Mouse (Mus musculus): ENCODE data around the gene Becn1. TPM values are rescaled to one million over a fixed set of nuclear protein-coding genes. Genes with fewer than 3 reads are reported as not detected.

The Becn1 gene
- polyA plus RNA-seq, 1 experiment: 103 TPM

DNA sequence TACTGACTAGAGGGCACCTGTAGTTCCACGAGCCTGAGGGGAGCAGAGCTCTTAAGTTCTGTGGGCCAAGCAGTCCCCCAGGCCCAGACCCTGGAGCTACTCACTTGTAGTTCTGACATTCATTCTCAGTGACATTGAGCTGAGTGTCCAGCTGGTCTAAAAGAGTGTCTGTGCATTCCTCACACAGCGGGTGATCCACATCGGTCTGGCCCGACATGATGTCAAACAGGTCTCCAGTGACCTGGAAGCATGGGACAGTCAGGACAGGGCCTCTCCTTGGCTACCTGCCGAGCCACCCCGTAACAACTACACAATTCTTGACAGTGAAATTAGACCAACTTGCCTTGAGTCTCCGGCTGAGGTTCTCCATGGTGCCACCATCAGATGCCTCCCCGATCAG, 6.9 kb downstream of the Becn1 start:
- H3K27me3 ChIP-seq (ENCODE audit: control insufficient read depth, insufficient read depth, insufficient read length): no peaks in the 10 kb centered on the region
- no peak for TF ChIP-seq MAX (IDR thresholded peaks at IDR 0.05)
- TF ChIP-seq FOSL1 (IDR thresholded peaks at IDR 0.05; ENCODE audit: insufficient read depth, low read length, poor library complexity, severe bottlenecking): no peak
- TF ChIP-seq MYOG (IDR thresholded peaks at IDR 0.05; ENCODE audit: control insufficient read depth, extremely low read depth, insufficient read length): no peak
- no peak for TF ChIP-seq USF1 (IDR thresholded peaks at IDR 0.05; ENCODE audit: low read depth)
- TF ChIP-seq CEBPB (IDR thresholded peaks at IDR 0.05; ENCODE audit: low read depth): no peak
- TF ChIP-seq MYOD1 (IDR thresholded peaks at IDR 0.05; ENCODE audit: control insufficient read depth, insufficient read length, low read depth): no peak
- no peak for TF ChIP-seq CTCF (IDR thresholded peaks at IDR 0.05; ENCODE audit: control insufficient read depth, insufficient read depth, insufficient read length)
- peaks cover 55% of the 10 kb centered on the region for H3K79me2 ChIP-seq (ENCODE audit: control insufficient read depth, insufficient read depth)
- peaks cover 26% of the 10 kb centered on the region for H3K79me3 ChIP-seq (ENCODE audit: low read depth)
- H3K36me3 ChIP-seq (ENCODE audit: control insufficient read depth, insufficient read depth): peaks cover 74% of the 10 kb centered on the region
- no peak overlapping the region for H3K4me3 ChIP-seq (ENCODE audit: insufficient read depth, poor library complexity, severe bottlenecking)
- no peak overlapping the region for H3ac ChIP-seq (ENCODE audit: control insufficient read depth, insufficient read length, low read depth)

GRCm38 (mm10) chr11:101291231-101291630, 10.9 kb downstream of the Becn1 start:
- H3K27me3 ChIP-seq (ENCODE audit: control insufficient read depth, insufficient read depth, insufficient read length): no peaks in the 10 kb centered on the region
- no peaks in the 10 kb centered on the region for H3K79me3 ChIP-seq (ENCODE audit: low read depth)
- H3K79me2 ChIP-seq (ENCODE audit: control insufficient read depth, insufficient read depth): peaks cover 16% of the 10 kb centered on the region
- no peak overlapping the region for H3K4me3 ChIP-seq (ENCODE audit: insufficient read depth, poor library complexity, severe bottlenecking)
- TF ChIP-seq MYOG (IDR thresholded peaks at IDR 0.05; ENCODE audit: control insufficient read depth, extremely low read depth, insufficient read length) (no peak), CTCF (IDR thresholded peaks at IDR 0.05; ENCODE audit: control insufficient read depth, insufficient read depth, insufficient read length) (no peak), USF1 (IDR thresholded peaks at IDR 0.05; ENCODE audit: low read depth) (no peak), CEBPB (IDR thresholded peaks at IDR 0.05; ENCODE audit: low read depth) (no peak), FOSL1 (IDR thresholded peaks at IDR 0.05; ENCODE audit: insufficient read depth, low read length, poor library complexity, severe bottlenecking) (no peak), MAX (IDR thresholded peaks at IDR 0.05) (no peak), MYOD1 (IDR thresholded peaks at IDR 0.05; ENCODE audit: control insufficient read depth, insufficient read length, low read depth) (no peak)
- H3K36me3 ChIP-seq (ENCODE audit: control insufficient read depth, insufficient read depth): peaks cover 80% of the 10 kb centered on the region
- H3ac ChIP-seq (ENCODE audit: control insufficient read depth, insufficient read length, low read depth): no peak overlapping the region

- Histone ChIP-seq H3K4me3 (ENCODE audit: insufficient read depth, poor library complexity, severe bottlenecking) (no peak overlapping the region), H3K36me3 (ENCODE audit: control insufficient read depth, insufficient read depth) (peaks cover 53% of the 10 kb centered on the region), H3K79me2 (ENCODE audit: control insufficient read depth, insufficient read depth) (no peaks in the 10 kb centered on the region), H3K27me3 (ENCODE audit: control insufficient read depth, insufficient read depth, insufficient read length) (no peaks in the 10 kb centered on the region), H3K79me3 (ENCODE audit: low read depth) (no peaks in the 10 kb centered on the region), H3ac (ENCODE audit: control insufficient read depth, insufficient read length, low read depth) (no peak overlapping the region)
- TF ChIP-seq CTCF (IDR thresholded peaks at IDR 0.05; ENCODE audit: control insufficient read depth, insufficient read depth, insufficient read length) (no peak), CEBPB (IDR thresholded peaks at IDR 0.05; ENCODE audit: low read depth) (peak; percentile 92)
Measured at GRCm38 (mm10) chr11:101287306-101287705, 14.8 kb downstream of the Becn1 start.

- H3K36me3 ChIP-seq (ENCODE audit: control insufficient read depth, insufficient read depth): peaks cover 24% of the 10 kb centered on the region
- TF ChIP-seq CTCF (IDR thresholded peaks at IDR 0.05; ENCODE audit: control insufficient read depth, insufficient read depth, insufficient read length): no peak
- no peak for TF ChIP-seq CEBPB (IDR thresholded peaks at IDR 0.05; ENCODE audit: low read depth)
- TF ChIP-seq USF1 (IDR thresholded peaks at IDR 0.05; ENCODE audit: low read depth): no peak
- no peak for TF ChIP-seq FOSL1 (IDR thresholded peaks at IDR 0.05; ENCODE audit: insufficient read depth, low read length, poor library complexity, severe bottlenecking)
- TF ChIP-seq MYOD1 (IDR thresholded peaks at IDR 0.05; ENCODE audit: control insufficient read depth, insufficient read length, low read depth): no peak
- TF ChIP-seq MAX (IDR thresholded peaks at IDR 0.05): no peak
- TF ChIP-seq MYOG (IDR thresholded peaks at IDR 0.05; ENCODE audit: control insufficient read depth, extremely low read depth, insufficient read length): no peak
- no peak overlapping the region for H3ac ChIP-seq (ENCODE audit: control insufficient read depth, insufficient read length, low read depth)
- H3K79me2 ChIP-seq (ENCODE audit: control insufficient read depth, insufficient read depth): no peaks in the 10 kb centered on the region
- no peaks in the 10 kb centered on the region for H3K27me3 ChIP-seq (ENCODE audit: control insufficient read depth, insufficient read depth, insufficient read length)
- no peaks in the 10 kb centered on the region for H3K79me3 ChIP-seq (ENCODE audit: low read depth)
- H3K4me3 ChIP-seq (ENCODE audit: insufficient read depth, poor library complexity, severe bottlenecking): no peak overlapping the region
Measured at GRCm38 (mm10) chr11:101283805-101284204, 18.3 kb downstream of the Becn1 start.

DNA sequence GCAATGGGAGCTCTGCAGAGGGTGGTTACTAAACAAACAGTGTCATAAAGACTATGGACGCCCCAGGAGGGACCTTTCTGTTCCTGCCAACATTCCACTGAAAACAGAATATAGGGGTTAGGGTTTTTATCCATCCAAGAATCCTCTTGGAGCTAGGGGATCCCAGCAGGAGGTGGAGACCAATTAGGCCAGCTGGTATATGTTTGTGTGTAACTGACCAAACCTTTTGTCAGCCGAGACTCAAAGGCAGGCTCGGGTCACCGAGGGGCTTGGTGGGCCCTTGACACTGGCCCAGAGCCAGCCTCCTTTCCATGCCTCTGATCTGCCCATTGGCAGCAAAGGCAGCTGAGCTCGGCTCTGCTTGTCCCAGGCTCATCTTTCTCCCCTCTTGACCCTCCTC, 19.2 kb downstream of the Becn1 start:
- TF ChIP-seq CEBPB (IDR thresholded peaks at IDR 0.05; ENCODE audit: low read depth) (no peak), MYOG (IDR thresholded peaks at IDR 0.05; ENCODE audit: control insufficient read depth, extremely low read depth, insufficient read length) (no peak), CTCF (IDR thresholded peaks at IDR 0.05; ENCODE audit: control insufficient read depth, insufficient read depth, insufficient read length) (no peak), MAX (IDR thresholded peaks at IDR 0.05) (no peak), FOSL1 (IDR thresholded peaks at IDR 0.05; ENCODE audit: insufficient read depth, low read length, poor library complexity, severe bottlenecking) (no peak), USF1 (IDR thresholded peaks at IDR 0.05; ENCODE audit: low read depth) (no peak), MYOD1 (IDR thresholded peaks at IDR 0.05; ENCODE audit: control insufficient read depth, insufficient read length, low read depth) (no peak)
- H3K27me3 ChIP-seq (ENCODE audit: control insufficient read depth, insufficient read depth, insufficient read length): no peaks in the 10 kb centered on the region
- no peak overlapping the region for H3ac ChIP-seq (ENCODE audit: control insufficient read depth, insufficient read length, low read depth)
- peaks cover 15% of the 10 kb centered on the region for H3K36me3 ChIP-seq (ENCODE audit: control insufficient read depth, insufficient read depth)
- no peaks in the 10 kb centered on the region for H3K79me3 ChIP-seq (ENCODE audit: low read depth)
- no peak overlapping the region for H3K4me3 ChIP-seq (ENCODE audit: insufficient read depth, poor library complexity, severe bottlenecking)
- H3K79me2 ChIP-seq (ENCODE audit: control insufficient read depth, insufficient read depth): no peaks in the 10 kb centered on the region

DNA sequence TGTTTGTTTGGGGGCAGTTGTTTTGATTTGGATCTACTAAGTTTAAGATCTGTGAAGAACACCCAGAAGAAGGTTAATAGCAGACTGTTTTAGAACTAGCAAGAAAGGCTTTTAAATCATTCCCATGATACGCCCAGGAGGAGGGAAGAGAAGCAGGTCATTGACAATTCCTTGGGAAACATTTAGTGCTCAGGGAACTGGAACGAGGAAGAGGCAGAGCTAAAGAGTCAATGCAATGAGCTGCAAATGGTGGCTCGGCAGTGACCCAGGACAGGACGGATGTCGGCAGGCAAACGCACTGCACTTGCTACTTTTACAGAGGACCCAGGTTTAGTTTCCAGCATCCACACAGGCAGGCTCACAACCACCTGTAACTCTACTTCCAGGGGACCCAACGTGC, 21.2 kb downstream of the Becn1 start:
- Histone ChIP-seq H3ac (ENCODE audit: control insufficient read depth, insufficient read length, low read depth) (no peak overlapping the region), H3K79me2 (ENCODE audit: control insufficient read depth, insufficient read depth) (peaks cover 10% of the 10 kb centered on the region), H3K36me3 (ENCODE audit: control insufficient read depth, insufficient read depth) (peaks cover under 1% of the 10 kb centered on the region), H3K27me3 (ENCODE audit: control insufficient read depth, insufficient read depth, insufficient read length) (no peaks in the 10 kb centered on the region), H3K79me3 (ENCODE audit: low read depth) (no peaks in the 10 kb centered on the region), H3K4me3 (ENCODE audit: insufficient read depth, poor library complexity, severe bottlenecking) (no peak overlapping the region)
- TF ChIP-seq CTCF (IDR thresholded peaks at IDR 0.05; ENCODE audit: control insufficient read depth, insufficient read depth, insufficient read length): no peak
- no peak for TF ChIP-seq MYOG (IDR thresholded peaks at IDR 0.05; ENCODE audit: control insufficient read depth, extremely low read depth, insufficient read length)
- TF ChIP-seq MYOD1 (IDR thresholded peaks at IDR 0.05; ENCODE audit: control insufficient read depth, insufficient read length, low read depth): no peak
- TF ChIP-seq CEBPB (IDR thresholded peaks at IDR 0.05; ENCODE audit: low read depth): no peak
- no peak for TF ChIP-seq FOSL1 (IDR thresholded peaks at IDR 0.05; ENCODE audit: insufficient read depth, low read length, poor library complexity, severe bottlenecking)
- TF ChIP-seq USF1 (IDR thresholded peaks at IDR 0.05; ENCODE audit: low read depth): no peak
- no peak for TF ChIP-seq MAX (IDR thresholded peaks at IDR 0.05)
